Mouse (Mus musculus) left cerebral cortex, adult 18-20 months (tissue): ENCODE results near the gene Aqp11. TPM values are rescaled to one million over a fixed set of nuclear protein-coding genes. Genes with fewer than 3 reads are reported as not detected.

ENCODE experiments used
- DNase-seq, 2 experiments: peaks; one replicate each; pipeline ENCODE4 v3.0.0; 2021 to 2022; ENCODE audit warnings: low spot score in 2 of 2, mixed read lengths in 1 of 2
- total RNA-seq, 2 experiments: library from RNA; stranded (reverse); gene quantifications; 2 replicates each; pipeline ENCODE4 v1.2.3; 2021

The Aqp11 gene
- total RNA-seq, 2 experiments from 2014 or later, result 26.4 to 27.9 TPM

DNA sequence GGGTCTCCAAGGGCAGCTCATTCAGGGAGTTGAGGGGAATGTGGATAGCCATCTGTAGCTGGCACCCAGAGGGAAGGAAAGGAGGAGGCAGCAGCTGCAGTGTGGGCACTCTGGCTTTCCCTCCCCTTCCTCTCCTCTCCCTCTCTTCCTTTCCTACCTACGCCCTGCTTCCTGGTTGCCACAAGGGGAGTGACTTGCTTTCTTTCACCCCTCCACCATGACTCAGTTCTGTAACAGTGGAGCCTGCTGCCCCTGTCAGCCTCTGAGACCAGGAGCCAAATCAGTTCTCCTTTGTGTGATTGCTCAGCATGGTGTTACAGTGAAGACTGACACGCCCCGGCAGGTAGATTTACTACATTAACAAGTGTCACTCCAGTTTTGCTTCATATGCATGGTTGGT lies 28.9 kb downstream of the Aqp11 start:
- DNase-seq, result peak; percentile 30 to 50

DNA sequence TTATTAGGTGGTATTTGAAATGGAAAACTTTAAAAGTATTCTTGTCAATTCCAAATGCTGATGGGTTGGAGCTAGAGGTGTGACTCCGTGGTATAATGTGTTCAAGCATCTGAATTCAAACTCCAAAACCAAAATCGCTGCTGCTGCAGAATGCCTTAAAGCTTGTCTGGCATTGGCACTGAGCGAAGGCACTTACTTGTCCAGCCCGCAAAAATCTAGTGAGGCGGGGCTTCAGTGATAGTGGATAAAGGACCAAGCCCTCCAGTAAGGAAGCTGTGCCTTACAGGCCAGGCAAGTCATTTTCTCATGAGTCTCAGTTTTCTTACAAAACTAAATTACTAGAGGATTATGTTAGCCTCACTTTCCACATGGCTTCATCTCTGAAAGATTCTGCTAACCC lies 30.3 kb downstream of the Aqp11 start:
- DNase-seq, result no peak

DNA sequence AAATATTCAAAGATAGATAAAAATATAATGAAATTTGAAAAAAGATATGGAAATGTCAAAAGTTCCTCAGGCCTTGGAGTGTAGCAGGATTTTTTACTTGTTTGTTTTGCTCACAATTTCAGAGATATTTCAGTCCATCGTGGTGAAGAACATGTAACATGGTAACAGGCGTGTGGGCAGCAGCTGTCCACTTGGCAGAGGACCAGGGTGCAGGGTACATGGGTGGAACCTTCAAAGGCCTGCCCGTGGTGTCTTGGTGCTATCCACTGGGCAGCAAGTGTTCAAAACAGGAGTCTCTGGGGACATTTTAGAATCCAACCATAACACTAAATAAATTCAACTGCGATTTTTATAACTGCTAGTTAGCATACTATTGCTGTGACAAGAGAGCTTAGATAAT lies 31.0 kb downstream of the Aqp11 start:
- no peak for DNase-seq

- no peak for DNase-seq
Observed at GRCm38 (mm10) chr7:97701106-97701505, 37.0 kb downstream of the Aqp11 start.

GRCm38 (mm10) chr7:97700173-97700572 lies 37.9 kb downstream of the Aqp11 start:
- no peak for DNase-seq

GRCm38 (mm10) chr7:97696506-97697254 lies 41.4 kb downstream of the Aqp11 start, which contains the start of gene Clns1a:
Clns1a (plus strand) TSS chr7:97696634.
- DNase-seq, result peak; percentile 94 to 98

DNA sequence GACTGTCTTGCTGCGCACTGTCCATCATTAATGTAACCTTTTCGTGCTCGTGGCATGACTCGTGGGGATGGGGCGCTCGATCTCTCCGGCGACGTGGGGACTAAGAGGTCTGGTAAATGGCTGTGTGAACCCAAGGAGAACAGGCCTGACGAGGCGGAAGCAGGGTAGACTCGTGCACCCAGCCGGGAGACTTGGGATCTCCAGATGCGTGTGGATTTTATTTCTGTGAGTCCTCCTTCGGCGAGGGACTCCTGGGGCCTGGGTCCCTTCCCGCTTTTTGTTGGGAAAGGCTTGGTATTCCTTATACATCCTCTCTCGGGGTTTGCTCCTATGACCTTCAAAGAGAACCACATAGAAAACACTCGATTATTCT lies 42.0 kb downstream of the Aqp11 start:
- no peak for DNase-seq

DNA sequence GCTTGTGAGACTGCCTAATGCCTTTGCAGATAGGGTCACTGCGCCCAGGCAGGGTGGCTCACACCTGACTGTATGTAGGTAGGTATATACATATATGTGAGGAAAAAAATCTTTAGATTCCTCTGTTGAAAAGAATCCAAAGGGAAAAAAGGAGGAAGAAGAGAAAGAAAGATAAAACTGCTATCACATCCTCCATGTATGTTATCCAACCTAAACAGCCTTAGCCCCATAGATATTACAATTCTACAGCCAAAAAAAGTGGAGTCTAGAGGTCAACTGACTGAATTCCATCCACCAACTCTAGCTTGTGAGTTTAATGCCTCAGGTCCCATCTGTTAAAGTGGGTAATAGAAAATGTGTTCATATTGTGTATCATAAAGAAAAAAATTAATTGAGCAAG lies 42.6 kb downstream of the Aqp11 start:
- DNase-seq, result no peak

GRCm38 (mm10) chr7:97687831-97688230 lies 50.3 kb downstream of the Aqp11 start:
- DNase-seq, result no peak

- DNase-seq, result no peak
Observed at GRCm38 (mm10) chr7:97679239-97679638, 58.9 kb downstream of the Aqp11 start.

Other genes with a start within 250 kb of the Aqp11 start
- gene Aamdc, start 158.8 kb downstream of the Aqp11 start, total RNA-seq, result 10 to 100 TPM; 33.0 to 40.5 TPM
- gene Rsf1, start 158.4 kb downstream of the Aqp11 start, total RNA-seq, result 10 to 100 TPM; 45.0 to 48.3 TPM
- gene Clns1a, start 41.7 kb downstream of the Aqp11 start, total RNA-seq, result 10 to 100 TPM; 89.6 to 94.8 TPM
- gene Pak1, start 50.3 kb upstream of the Aqp11 start, total RNA-seq, result 100 to 1,000 TPM; 423 to 477 TPM
- under 1 TPM in 1 of 2 experiments, not detected in 1; 0.19 TPM for gene Gdpd4, start 181.7 kb upstream of the Aqp11 start, total RNA-seq